Mouse (Mus musculus) ES-CJ7 (cell line): ENCODE measurements at regions not wholly inside any gene's neighbourhood (a gene's known extent, or its start where the extent isn't known, plus 50 kb on each side); places are given as distances from the start of the nearest gene placed in this dataset.

Source experiments
- DNase-seq: peaks from one replicate; pipeline ENCODE4 v3.0.0; 2011; ENCODE audit warnings: low read depth, low spot score

GRCm38 (mm10) chr10:9005140-9005909, 119.5 kb upstream of the Sash1 start:
- no peak for DNase-seq

GRCm38 (mm10) chr10:9002261-9002660, 116.4 kb upstream of the Sash1 start:
- DNase-seq = no peak

GRCm38 (mm10) chr10:8998758-8999398, 113.0 kb upstream of the Sash1 start:
- no peak for DNase-seq

GRCm38 (mm10) chr10:8998356-8998755, 112.5 kb upstream of the Sash1 start:
- DNase-seq = no peak

GRCm38 (mm10) chr10:8995097-8995496, 109.2 kb upstream of the Sash1 start:
- DNase-seq = no peak

- DNase-seq = no peak
Measured at GRCm38 (mm10) chr10:8986339-8986738, 100.5 kb upstream of the Sash1 start.

GRCm38 (mm10) chr10:8983347-8983746, 97.5 kb upstream of the Sash1 start:
- DNase-seq = no peak

GRCm38 (mm10) chr10:8980568-8980967, 94.7 kb upstream of the Sash1 start:
- no peak for DNase-seq

GRCm38 (mm10) chr10:8978595-8978994, 92.7 kb upstream of the Sash1 start:
- no peak for DNase-seq

GRCm38 (mm10) chr10:8973934-8974333, 88.1 kb upstream of the Sash1 start:
- DNase-seq = peak; percentile 32

- DNase-seq = no peak
Measured at GRCm38 (mm10) chr10:8972789-8973551, 87.1 kb upstream of the Sash1 start.

GRCm38 (mm10) chr10:8970807-8971206, 84.9 kb upstream of the Sash1 start:
- DNase-seq = no peak

- DNase-seq = no peak
Measured at GRCm38 (mm10) chr10:8969586-8969985, 83.7 kb upstream of the Sash1 start.

- DNase-seq = no peak
Measured at GRCm38 (mm10) chr10:8969016-8969415, 83.1 kb upstream of the Sash1 start.

- DNase-seq = no peak
Measured at GRCm38 (mm10) chr10:8968276-8968923, 82.5 kb upstream of the Sash1 start.

GRCm38 (mm10) chr10:8962921-8963320, 77.1 kb upstream of the Sash1 start:
- DNase-seq = no peak

- no peak for DNase-seq
Measured at GRCm38 (mm10) chr10:8960964-8961675, 75.2 kb upstream of the Sash1 start.

GRCm38 (mm10) chr10:8960275-8960960, 74.5 kb upstream of the Sash1 start:
- no peak for DNase-seq

- no peak for DNase-seq
Measured at GRCm38 (mm10) chr10:8955499-8956211, 69.8 kb upstream of the Sash1 start.

GRCm38 (mm10) chr10:8954003-8954402, 68.1 kb upstream of the Sash1 start:
- no peak for DNase-seq
